Mouse (Mus musculus) hindbrain, embryonic 13.5 days (tissue): ENCODE measurements around the gene Kcnj9. TPM values are rescaled to one million over a fixed set of nuclear protein-coding genes. Genes with fewer than 3 reads are reported as not detected.

Experiments used
- ATAC-seq: fragments of 200-750 bp; cut with Nextera tagmentation; 2 replicates; pipeline ENCODE4 v1.8.0; 2017; ENCODE audit warnings: moderate TSS enrichment; ENCODE audit not compliant: low FRiP score
- H3K27ac ChIP-seq: fragments of 300-500 bp; sonication (generic); 2 replicates; pipeline ENCODE4 v1.5.1; 2015; ENCODE audit warnings: inconsistent platforms, mild to moderate bottlenecking, moderate library complexity
- H3K27me3 ChIP-seq: fragments of 300-500 bp; sonication (generic); 2 replicates; pipeline ENCODE4 v1.6.1; 2015; ENCODE audit warnings: mild to moderate bottlenecking, inconsistent platforms
- H3K36me3 ChIP-seq: fragments of 300-500 bp; sonication (generic); 2 replicates; pipeline ENCODE4 v1.6.1; 2015; ENCODE audit warnings: mild to moderate bottlenecking, inconsistent platforms
- H3K4me1 ChIP-seq: fragments of 300-500 bp; sonication (generic); replicated peaks from 2 replicates; pipeline ENCODE4 v1.6.1; 2015; ENCODE audit warnings: inconsistent platforms
- H3K4me2 ChIP-seq: fragments of 300-500 bp; sonication (generic); 2 replicates; pipeline ENCODE4 v1.6.1; 2015; ENCODE audit warnings: inconsistent platforms, mild to moderate bottlenecking, moderate library complexity
- H3K4me3 ChIP-seq: fragments of 300-500 bp; sonication (generic); 2 replicates; pipeline ENCODE4 v1.5.1; 2015; ENCODE audit warnings: mild to moderate bottlenecking, inconsistent platforms
- H3K9ac ChIP-seq: fragments of 300-500 bp; sonication (generic); 2 replicates; pipeline ENCODE4 v1.6.1; 2015; ENCODE audit warnings: mild to moderate bottlenecking, inconsistent platforms
- H3K9me3 ChIP-seq: fragments of 300-500 bp; sonication (generic); 2 replicates; pipeline ENCODE4 v1.6.1; 2016; ENCODE audit warnings: inconsistent platforms
- WGBS: fragments of 180-500 bp; shearing (Covaris S2); methylation state at CpG from one replicate; pipeline ENCODE4 v1.1.7; 2015; 5-methylcytosine and 5-hydroxymethylcytosine counted together
- polyA plus RNA-seq: library from polyadenylated mRNA; unstranded; fragments of >200 nt; fragmentation: Nextera tagmentation; extraction: Ambion mirVana; gene quantifications from 2 replicates; pipeline ENCODE4 v1.2.1, GENCODE M21; 2015

Gene Kcnj9
- polyA plus RNA-seq, 1 experiment from 2014 or later: 2.2 TPM

DNA sequence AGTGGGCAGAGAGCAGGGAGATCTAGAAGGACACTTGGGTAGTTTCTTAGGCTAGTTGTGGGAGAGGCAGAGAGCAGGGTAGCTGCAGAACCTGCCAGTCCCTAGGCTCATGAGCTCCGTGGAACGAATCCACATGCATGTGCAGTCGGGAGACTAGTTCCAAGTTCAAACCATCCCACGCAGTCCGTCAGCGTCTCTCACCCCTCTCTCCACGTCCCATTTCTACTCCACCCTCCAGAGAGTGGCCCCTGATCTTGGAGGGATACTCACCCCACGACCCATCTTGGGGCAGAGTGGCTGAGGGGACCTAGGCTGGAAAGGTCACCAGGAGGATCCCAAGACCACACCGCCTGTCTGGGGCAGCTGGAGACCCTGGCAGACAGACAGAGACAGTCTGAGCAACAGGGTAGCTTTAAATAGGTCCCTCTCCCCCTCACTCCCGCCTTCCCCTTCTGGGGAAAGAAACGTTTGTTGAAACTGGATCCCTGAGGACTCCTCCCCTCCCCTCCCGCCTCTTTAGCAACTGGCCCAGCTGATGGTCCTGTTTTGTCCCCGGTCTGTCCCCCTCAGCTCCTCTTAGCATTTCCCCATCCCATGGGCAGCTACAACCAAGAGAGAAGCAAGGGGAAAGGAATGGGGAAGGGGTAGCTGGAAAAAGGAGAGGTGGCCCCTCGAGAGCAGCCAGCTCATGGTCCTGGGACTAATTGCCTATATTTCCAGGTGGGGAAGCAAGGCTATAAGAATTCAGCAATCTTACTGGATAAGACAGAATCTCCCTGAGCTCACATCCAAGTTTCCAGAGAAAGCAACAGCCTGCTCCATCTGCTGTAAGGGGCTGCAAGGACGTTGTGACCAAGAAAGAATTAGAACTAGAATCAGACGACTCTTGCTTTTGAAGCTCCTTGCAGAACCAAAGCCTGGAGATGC, 31.2 kb downstream of the Kcnj9 start, which contains the start of gene Atp1a2:
Gene Atp1a2, minus strand, starts transcription at position 454 of the 927 bp plus-strand sequence.
- H3K9ac ChIP-seq: peak within 1 kb of the TSS; percentile 58
- H3K4me3 ChIP-seq: peak within 1 kb of the TSS; percentile 32
- peak; percentile 5; the same call in 1 of the 2 replicates for ATAC-seq
- peaks cover 8% of the 10 kb centered on the region for H3K27me3 ChIP-seq
- WGBS: 13% methylated on average over 16 of the region's 16 CpGs
- no peaks in the 10 kb centered on the region for H3K9me3 ChIP-seq
- peak within 1 kb of the TSS; percentile 80 for H3K27ac ChIP-seq
- no peaks in the 10 kb centered on the region for H3K36me3 ChIP-seq
- H3K4me2 ChIP-seq: peak within 1 kb of the TSS; percentile 45
- peaks cover 58% of the 10 kb centered on the region for H3K4me1 ChIP-seq

DNA sequence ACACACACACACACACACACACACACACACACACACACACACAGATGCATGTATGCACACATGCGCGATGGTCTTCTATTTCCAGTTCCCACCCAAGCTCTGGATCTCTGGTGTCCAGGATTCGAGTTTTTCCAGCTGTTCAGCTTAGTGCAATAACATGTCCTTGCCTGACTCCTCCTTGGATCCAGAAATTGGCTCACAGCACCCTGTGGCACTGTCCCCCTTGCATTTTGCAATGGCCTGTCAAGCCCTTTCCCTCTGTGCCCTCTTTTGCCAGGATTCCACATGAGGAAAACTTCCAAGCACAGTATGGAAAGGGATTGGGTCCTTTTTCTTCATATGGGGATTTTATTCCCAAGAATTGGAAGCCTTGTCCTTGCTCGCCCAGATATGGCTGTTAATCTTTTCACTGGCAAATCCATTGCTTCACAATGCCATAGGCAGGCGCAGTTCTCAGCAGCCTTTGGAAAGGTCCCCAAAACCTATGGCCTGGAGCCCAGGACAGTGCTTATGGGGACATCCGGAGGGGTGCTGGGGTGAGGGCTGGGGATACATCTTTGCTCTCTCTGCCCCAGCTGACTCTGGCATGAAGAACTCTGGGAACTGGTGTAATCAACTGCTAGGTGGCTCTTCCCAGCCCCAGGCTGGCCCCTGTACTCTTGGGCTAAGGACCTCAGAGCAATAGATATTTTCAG, 32.2 kb downstream of the Kcnj9 start:
- Histone ChIP-seq H3K27me3 (peaks cover 8% of the 10 kb centered on the region), H3K4me2 (peak overlapping the region; percentile 45), H3K9ac (peak overlapping the region; percentile 58), H3K4me1 (peaks cover 50% of the 10 kb centered on the region), H3K36me3 (no peaks in the 10 kb centered on the region), H3K4me3 (peak overlapping the region; percentile 32), H3K9me3 (no peaks in the 10 kb centered on the region), H3K27ac (peak overlapping the region; percentile 80)
- no peak for ATAC-seq
- 76% methylated on average over 6 of the region's 6 CpGs for WGBS

DNA sequence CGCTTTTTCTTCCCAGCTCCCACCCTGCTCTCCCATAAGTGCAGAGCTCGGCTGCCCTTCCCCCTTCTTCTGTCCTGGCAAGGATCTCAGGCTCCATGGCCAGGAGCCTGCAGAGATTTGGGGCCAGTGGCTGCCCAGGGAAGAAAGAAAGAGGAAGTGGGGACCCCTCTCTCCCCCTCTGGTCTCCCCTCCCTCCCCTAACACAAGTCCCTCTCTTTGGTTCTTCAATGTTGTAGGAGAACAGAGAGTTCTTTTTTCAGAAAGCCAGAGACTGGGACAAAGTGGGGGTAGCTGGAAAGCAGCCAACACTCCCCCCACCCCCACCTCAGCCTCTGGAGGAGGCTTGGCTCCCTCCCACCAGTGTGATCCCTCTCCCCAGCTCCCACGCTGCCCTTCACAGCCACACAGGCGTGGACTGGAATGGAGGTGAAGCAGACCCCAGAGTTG, 33.3 kb downstream of the Kcnj9 start:
- no peaks in the 10 kb centered on the region for H3K9me3 ChIP-seq
- H3K4me1 ChIP-seq: peaks cover 39% of the 10 kb centered on the region
- peaks cover 8% of the 10 kb centered on the region for H3K27me3 ChIP-seq
- WGBS: 48% methylated on average over 4 of the region's 4 CpGs
- H3K27ac ChIP-seq: peak overlapping the region; percentile 80
- peak overlapping the region; percentile 39; the same call in 1 of the 2 replicates for H3K9ac ChIP-seq
- peak overlapping the region; percentile 32 for H3K4me3 ChIP-seq
- H3K4me2 ChIP-seq: peak overlapping the region; percentile 45
- no peaks in the 10 kb centered on the region for H3K36me3 ChIP-seq
- ATAC-seq: peak; percentile 82

DNA sequence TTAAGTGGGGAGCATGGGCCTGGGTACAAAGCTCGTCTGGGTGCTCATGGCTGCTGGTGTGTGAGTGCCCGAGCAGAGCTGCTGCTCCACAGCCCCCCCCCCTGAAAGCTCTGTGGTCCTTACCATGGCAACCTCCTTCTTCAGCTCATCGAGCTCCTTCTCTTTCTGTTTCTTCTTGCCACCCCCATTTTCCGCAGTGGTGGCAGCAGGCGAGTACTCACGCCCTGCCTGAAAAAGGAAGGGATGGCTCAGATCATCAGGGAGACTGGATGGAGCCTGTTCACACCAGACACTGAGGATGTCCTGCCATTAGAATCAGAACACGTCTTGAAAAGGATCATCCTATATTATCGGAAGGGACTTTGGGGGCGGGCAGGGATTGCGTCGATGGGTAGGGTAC, 35.7 kb downstream of the Kcnj9 start:
- H3K27me3 ChIP-seq: peaks cover 3% of the 10 kb centered on the region
- H3K4me2 ChIP-seq: no peak overlapping the region
- no peak overlapping the region for H3K27ac ChIP-seq
- H3K4me1 ChIP-seq: peaks cover 32% of the 10 kb centered on the region
- 84% methylated on average over 11 of the region's 11 CpGs for WGBS
- H3K4me3 ChIP-seq: no peak overlapping the region
- no peaks in the 10 kb centered on the region for H3K9me3 ChIP-seq
- no peak for ATAC-seq
- H3K36me3 ChIP-seq: no peaks in the 10 kb centered on the region
- H3K9ac ChIP-seq: no peak overlapping the region

DNA sequence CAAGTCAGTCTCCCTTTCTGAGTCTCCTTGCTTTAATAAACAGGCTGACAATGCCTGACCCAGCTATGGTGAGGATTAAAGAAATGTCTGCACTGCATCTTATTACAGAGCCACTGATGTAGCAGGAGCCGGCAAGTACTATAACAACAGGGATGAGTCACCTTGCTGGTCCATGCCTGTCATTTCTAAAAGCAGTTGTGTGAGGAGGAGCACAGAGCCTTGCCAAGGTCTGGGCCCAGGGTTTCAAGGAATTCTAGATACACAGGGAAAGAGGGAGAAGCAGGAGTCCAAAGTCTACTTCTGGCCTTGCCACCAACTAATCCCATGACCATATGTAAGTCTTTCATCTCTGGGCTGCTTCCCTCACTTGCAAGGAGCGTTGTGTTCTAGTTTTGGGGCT, 36.2 kb downstream of the Kcnj9 start:
- Histone ChIP-seq H3K36me3 (no peaks in the 10 kb centered on the region), H3K27ac (no peak overlapping the region), H3K4me3 (no peak overlapping the region), H3K4me2 (no peak overlapping the region), H3K27me3 (no peaks in the 10 kb centered on the region), H3K4me1 (peaks cover 26% of the 10 kb centered on the region), H3K9ac (no peak overlapping the region), H3K9me3 (no peaks in the 10 kb centered on the region)
- WGBS: 93% methylated on average over 2 of the region's 2 CpGs
- no peak for ATAC-seq

DNA sequence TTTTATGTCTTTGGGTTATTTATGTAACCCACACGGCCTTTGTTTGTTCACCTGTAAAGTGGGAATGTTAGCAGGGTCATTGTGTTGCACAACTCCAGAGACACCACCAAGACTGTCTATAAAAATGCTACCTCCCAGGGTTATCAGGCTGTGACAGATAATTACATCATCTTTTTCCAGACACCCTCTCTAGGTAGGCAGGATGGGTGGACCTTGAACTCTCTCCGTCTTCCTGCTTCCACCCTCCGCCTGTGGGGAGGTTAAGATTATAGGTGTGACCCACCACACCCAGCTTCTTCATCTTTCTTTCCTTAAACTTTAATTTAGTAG, 39.5 kb downstream of the Kcnj9 start:
- H3K9me3 ChIP-seq: no peaks in the 10 kb centered on the region
- ATAC-seq: no peak
- H3K27ac ChIP-seq: no peak overlapping the region
- peaks cover 1% of the 10 kb centered on the region; the same call in 1 of the 2 replicates for H3K36me3 ChIP-seq
- no peak overlapping the region for H3K4me2 ChIP-seq
- no peak overlapping the region for H3K4me3 ChIP-seq
- H3K9ac ChIP-seq: no peak overlapping the region
- peaks cover 9% of the 10 kb centered on the region for H3K4me1 ChIP-seq
- no peaks in the 10 kb centered on the region for H3K27me3 ChIP-seq
- WGBS: 96% methylated on average over 3 of the region's 3 CpGs

DNA sequence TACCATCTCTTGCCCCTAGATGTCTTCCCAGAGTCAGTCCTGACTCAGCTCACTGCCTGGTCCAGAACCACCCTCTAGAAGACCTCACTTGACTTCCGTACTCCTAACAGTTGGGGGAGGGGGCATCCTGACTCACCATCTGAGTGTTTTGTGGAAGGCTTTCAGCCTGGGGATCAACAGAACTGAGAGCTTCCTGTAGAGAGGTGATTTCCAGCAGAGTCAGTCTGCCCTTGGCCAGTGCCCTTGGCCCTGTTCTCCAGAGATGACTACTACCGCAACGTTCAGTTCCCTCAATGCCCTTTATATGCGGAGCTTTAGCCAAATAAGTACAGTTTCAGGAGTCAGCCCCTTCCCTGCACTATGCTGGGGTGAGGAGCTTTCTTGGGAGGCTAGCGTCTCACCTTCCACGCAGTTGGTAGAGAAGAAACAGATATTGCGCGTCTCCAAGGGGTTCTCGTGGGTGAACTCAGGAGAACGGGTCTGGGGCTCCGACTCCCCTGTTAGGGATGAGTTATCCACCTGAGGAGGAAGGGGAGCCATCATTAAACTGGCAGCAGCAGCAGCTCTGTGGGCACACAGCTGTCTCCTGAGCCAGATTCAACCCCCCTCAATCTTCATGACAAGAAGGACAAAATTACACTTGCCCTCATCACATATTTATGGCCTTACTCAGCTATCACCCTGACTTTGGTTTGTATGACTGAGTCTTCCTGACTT, 40.1 kb downstream of the Kcnj9 start:
- H3K27me3 ChIP-seq: no peaks in the 10 kb centered on the region
- ATAC-seq: no peak
- H3K27ac ChIP-seq: no peak overlapping the region
- H3K4me1 ChIP-seq: 0 out of 2 replicates have a peak, but pooled peaks cover 6% of the 10 kb centered on the region
- peaks cover 3% of the 10 kb centered on the region; the same call in 1 of the 2 replicates for H3K36me3 ChIP-seq
- 95% methylated on average over 11 of the region's 11 CpGs for WGBS
- no peak overlapping the region for H3K9ac ChIP-seq
- no peak overlapping the region for H3K4me3 ChIP-seq
- H3K9me3 ChIP-seq: no peaks in the 10 kb centered on the region
- no peak overlapping the region for H3K4me2 ChIP-seq

DNA sequence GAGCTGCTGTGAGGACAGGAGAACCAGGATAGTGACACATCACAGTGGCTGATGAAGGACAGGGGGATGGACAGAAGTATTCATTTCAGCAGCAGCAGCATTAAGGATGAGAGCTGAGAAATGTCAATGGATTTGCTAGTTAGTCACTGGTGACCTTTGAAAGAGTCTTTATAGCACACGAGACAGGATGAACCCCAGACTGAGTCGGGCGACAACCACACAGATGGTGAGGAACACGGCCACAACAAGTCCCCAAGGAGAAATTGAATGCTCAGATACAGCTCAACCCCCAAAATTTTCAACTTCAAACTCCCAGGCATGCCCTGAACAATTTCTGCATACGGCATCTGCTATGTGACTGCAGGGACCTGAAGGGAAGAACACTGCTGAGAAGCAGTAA, 42.4 kb downstream of the Kcnj9 start:
- peaks cover 3% of the 10 kb centered on the region; the same call in 1 of the 2 replicates for H3K36me3 ChIP-seq
- H3K9ac ChIP-seq: no peak overlapping the region; the same call in 1 of the 2 replicates
- no peaks in the 10 kb centered on the region for H3K9me3 ChIP-seq
- WGBS: 88% methylated on average over 5 of the region's 5 CpGs
- H3K4me2 ChIP-seq: no peak overlapping the region
- ATAC-seq: no peak
- 0 out of 2 replicates have a peak, but pooled peaks cover 6% of the 10 kb centered on the region for H3K4me1 ChIP-seq
- no peak overlapping the region for H3K27ac ChIP-seq
- no peaks in the 10 kb centered on the region for H3K27me3 ChIP-seq
- H3K4me3 ChIP-seq: no peak overlapping the region

DNA sequence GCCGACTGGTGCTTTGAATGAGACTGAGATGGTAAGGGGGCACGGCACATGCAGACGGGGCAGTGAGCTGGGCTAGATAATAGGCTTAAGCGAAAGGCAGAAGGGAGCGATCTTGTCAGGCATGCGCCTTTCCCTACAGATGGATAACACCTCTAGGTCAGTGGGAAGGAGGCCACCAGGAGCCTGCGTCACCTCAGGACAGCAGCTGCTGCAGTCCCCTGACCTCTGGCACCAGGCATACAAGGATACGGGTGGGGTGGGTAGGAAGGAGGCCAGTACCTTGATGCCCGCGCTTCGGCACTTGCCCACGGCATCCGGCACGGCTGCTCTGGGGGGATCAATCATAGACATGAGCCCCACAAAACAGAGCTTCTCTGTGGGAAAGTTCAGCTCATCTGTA, 44.9 kb downstream of the Kcnj9 start:
- no peak overlapping the region for H3K4me3 ChIP-seq
- WGBS: 93% methylated on average over 14 of the region's 14 CpGs
- no peak overlapping the region for H3K27ac ChIP-seq
- H3K9me3 ChIP-seq: no peaks in the 10 kb centered on the region
- H3K36me3 ChIP-seq: peaks cover 3% of the 10 kb centered on the region; the same call in 1 of the 2 replicates
- H3K9ac ChIP-seq: no peak overlapping the region
- no peak for ATAC-seq
- no peaks in the 10 kb centered on the region for H3K27me3 ChIP-seq
- H3K4me2 ChIP-seq: no peak overlapping the region
- peaks cover 12% of the 10 kb centered on the region; the same call in 1 of the 2 replicates for H3K4me1 ChIP-seq

DNA sequence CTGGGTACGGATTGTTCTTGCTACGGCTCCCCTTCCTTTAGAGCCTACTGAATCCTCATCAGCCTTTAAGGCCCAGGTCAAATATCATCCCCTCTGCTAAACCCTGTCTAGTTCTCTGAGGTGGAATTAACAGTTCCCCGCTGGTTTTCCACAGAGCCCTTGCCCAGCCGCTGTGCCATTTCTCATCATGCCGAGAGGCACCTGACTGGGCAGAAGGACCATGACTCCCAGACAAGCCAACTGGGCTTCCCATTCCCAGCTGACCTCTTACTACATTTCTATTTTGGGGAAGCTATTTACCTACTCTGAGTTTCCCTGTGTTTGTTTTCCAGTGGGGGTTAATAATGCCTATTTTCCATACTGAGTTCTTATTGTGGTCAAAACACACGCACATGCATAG, 46.0 kb downstream of the Kcnj9 start:
- H3K4me3 ChIP-seq: no peak overlapping the region

DNA sequence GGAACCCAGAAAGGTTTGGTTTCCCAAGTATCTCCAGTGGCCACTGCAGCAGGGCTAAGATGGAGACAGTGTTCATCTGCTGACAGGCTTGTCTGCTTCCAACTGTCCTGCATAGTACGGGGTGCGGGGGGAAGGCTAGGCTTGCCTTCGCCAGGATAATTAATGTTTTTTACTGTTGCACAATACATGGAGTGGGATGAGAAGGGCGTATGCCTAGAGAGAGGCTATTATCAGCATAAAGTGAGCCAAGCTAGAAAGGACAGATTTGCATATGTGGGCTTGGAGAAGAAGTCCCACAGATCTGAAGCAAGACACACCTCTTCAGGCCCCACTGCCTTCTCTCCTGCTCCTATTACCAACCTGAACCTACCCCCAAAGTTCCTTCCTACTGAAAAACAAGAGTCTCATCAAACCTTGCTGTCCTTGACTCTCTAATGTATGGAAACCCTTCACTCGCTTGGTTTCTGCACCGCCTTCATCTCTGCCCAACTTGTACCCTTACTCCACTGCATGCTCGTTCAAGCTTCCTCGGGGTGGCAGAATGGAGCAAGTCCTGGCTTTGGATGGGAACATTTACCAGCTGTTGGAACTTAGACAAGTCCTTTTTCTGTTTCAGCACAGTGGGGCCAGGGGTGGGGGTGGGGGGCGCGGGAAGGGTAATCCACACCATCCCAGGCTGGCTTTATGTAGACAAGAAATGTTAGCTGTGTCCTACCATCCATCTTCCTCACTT, 47.4 kb downstream of the Kcnj9 start:
- Histone ChIP-seq H3K9me3 (no peaks in the 10 kb centered on the region), H3K4me3 (no peak overlapping the region), H3K36me3 (peaks cover 3% of the 10 kb centered on the region; the same call in 1 of the 2 replicates), H3K4me1 (peaks cover 12% of the 10 kb centered on the region; the same call in 1 of the 2 replicates), H3K4me2 (no peak overlapping the region), H3K27ac (no peak overlapping the region), H3K27me3 (no peaks in the 10 kb centered on the region), H3K9ac (no peak overlapping the region)
- ATAC-seq: no peak
- 77% methylated on average over 10 of the region's 10 CpGs for WGBS

More for the DNA sequence above, 46.0 kb downstream of the Kcnj9 start:
- Histone ChIP-seq H3K27ac (no peak overlapping the region), H3K27me3 (no peaks in the 10 kb centered on the region), H3K4me2 (no peak overlapping the region), H3K4me1 (peaks cover 12% of the 10 kb centered on the region; the same call in 1 of the 2 replicates), H3K36me3 (peaks cover 3% of the 10 kb centered on the region; the same call in 1 of the 2 replicates), H3K9me3 (no peaks in the 10 kb centered on the region), H3K9ac (no peak overlapping the region)
- no peak for ATAC-seq
- 95% methylated on average over 6 of the region's 6 CpGs for WGBS
